Mouse (Mus musculus): ENCODE results near the gene Vipas39.

DNA sequence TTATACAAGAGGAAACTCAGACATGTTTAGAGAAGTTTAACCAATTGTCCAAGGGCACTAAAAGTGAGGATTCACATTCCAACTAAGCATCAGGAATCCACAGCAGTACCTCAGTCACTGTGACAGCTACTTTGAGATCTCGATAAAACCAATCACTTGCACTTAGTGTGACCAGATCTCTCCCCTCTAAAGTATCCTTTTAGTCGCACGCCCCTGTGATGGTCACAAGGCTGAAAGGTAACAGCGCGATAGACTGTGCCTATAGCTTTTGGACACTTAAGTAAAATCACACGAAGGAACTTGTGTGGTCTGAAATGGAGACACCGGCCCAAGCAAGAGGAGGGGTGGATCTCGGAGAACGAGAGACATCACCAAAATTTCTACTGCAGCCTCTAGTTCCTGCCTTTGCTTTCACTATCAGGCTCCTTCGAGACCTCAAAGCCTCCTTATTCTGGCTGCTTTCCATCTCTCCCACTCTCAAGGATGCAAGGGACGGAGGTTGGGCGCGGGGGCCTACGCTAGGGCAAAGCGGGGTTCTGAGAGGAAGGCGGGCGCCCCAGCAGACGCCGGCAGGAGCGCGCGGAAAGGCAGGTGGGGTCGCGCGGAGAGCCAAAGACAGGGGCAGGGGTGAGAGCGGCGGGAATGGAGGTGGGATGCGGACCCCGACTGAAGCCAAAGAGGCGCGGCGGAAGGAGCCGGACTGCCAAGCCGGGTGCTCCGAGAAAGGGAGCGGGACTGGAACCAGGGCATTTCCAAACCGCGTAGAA, 66.7 kb downstream of the Vipas39 start, which contains the start of gene Samd15:
- TF ChIP-seq CTCF (IDR thresholded peaks at IDR 0.05; ENCODE audit: low read depth) (no peak), EP300 (IDR thresholded peaks at IDR 0.05; ENCODE audit: low read depth) (no peak)
